Mouse (Mus musculus): Measurements from ENCODE around the gene Cog3.

The Cog3 gene

DNA sequence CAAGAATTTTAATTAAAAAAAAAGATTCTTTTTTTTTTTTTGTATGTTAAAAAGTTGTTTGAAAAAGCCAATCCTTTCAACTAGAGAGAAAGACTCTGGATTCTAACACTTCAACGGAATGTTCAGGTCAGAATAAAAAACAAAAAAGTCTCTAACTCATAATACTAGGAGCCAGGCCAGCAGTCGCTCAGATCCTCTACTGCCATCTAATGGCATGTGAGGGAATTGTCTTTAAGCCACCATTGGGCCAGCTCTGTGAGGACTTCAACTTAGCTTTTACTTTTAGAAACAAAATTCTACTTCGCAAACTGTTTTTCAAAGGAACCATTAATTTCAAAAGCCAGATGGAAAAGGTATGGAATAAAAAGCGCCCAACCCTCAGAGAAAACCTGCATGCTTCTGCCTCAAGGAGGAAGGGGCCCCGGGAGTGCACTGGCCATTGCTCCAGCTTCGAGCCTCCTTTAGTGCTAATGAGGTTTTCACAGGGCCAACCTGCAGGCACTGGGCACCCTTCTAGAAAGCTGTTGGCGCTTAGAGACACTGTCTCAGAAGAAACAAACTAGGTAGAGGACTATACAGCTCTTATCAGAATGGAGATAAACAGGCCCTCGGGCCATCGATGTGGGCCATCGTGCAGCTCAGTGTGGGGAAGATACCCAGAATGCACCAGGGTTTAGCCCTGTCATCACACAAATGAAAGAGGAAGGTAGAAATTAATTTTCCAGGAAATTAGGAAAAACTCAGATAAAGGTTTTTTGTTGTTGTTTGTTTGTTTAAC, 6.9 kb upstream of the Cog3 start:
- peak; percentile 25 to 34 for DNase-seq (ENCODE audit: low spot score in 2 of 2)

DNA sequence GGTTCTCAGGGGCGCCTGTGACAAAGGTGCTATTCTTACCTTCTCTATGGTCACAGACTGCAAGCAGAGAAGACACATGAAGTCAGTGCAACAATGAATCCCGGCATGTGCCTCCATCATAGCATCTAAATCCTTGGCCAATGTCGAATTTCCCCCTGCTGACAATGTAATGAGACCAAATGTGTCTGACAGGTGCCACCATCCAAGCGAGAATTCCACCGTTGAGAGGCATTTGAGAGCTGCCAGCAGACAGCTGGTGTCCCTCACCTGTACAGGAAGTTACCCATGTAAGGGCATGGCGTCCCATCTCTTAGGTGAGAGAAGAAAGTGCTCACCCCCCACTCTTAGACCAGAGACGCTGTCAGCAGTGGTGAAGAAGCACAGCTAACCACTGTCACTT, 4.1 kb upstream of the Cog3 start:
- DNase-seq (ENCODE audit: low spot score in 2 of 2) = no peak

DNA sequence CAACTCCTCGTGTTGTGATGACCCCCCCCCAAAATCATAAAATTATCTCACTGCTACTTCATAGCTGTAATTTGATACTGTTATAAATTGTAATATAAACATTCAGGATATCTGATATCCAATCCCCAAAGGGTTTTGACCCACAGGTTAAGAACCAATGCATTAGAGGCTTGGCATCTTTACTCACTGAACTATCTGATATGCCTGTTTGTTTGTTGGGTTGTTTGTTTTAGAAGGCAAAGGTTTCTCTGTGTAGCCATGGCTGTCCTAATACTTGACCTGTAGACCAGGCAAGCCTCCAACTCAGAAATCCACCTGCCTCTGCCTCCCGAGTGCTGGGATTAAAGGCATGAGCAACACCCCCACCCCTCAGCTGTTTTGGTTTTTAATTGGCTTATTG, 3.5 kb upstream of the Cog3 start:
- no peak for DNase-seq (ENCODE audit: low spot score in 2 of 2)

DNA sequence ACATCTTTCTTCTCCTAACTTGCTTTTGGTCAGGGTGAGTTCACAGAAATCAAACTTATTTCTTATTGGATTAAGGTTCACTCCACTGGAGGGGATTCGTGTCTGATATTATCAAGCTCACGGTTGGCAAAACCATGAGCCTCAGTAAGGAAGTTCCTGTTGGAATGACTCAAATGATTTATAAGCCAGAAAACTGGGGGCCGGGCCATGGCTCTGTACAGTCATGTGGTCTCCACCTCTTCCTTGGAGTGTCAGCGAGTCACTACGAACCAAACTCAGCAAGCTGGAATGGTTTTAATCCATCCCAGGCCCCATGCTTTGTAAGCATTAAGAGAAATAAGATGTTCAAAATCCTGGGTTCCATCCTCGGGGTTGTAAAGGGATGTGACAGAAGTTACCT, 2.7 kb upstream of the Cog3 start:
- no peak for DNase-seq (ENCODE audit: low spot score in 2 of 2)

DNA sequence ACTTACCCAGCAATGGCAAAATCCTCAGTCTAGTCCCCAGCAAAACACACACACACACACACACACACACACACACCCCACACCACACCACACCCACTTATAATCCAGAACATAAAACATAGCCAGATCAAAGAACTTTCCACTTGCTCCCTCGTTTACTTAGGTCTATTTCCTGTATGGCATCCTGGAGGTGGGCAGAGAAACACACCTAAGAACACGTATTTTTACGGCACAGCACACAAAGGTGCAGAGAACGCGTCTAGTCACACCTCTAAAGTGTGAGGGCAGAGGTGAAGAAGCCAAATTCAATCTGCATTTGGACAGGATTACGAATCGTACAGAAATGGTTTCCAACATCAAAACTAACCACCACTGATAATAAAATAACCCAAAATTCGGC, 1.1 kb downstream of the Cog3 start:
- DNase-seq (ENCODE audit: low spot score in 2 of 2) = no peak

DNA sequence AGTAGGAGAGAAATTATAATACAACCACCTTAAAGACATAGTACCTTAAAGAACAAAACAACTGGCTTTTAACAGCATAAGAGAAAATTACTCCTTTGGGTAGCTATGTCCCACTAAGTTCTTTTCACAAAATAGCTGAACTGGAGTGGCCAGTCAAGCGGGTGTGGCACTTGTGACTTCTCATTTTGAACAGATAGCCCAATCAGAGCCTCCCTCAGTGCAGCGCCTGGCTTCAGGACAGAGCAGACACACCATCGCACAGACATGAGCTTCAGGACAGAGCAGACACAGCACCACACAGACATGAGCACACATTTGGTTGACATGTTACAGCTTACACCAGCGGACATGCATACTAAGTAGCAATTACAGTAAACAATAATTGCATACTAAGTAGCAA, 3.3 kb downstream of the Cog3 start:
- DNase-seq (ENCODE audit: low spot score in 2 of 2) = peak in 1 of 2 experiments; percentile 21

DNA sequence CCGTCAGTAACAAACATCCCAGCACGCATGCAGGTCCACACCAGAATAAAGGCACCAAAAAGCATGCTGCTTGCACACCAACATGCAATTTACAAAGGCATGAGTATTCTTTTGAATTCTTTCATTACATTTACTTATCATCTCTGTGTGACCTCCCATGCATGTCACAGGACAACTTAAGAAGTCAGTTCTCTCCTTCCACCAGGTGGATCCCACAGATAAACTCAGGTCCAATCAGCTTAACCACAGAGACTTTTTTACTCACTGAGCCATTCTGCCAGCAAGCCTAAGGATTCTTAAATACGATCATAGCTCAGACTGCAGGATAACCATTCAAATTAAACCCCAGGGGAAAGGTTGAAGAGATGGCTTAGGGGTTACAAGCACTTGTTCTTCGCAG, 5.2 kb downstream of the Cog3 start:
- peak in 1 of 2 experiments; percentile 37 for DNase-seq (ENCODE audit: low spot score in 2 of 2)

DNA sequence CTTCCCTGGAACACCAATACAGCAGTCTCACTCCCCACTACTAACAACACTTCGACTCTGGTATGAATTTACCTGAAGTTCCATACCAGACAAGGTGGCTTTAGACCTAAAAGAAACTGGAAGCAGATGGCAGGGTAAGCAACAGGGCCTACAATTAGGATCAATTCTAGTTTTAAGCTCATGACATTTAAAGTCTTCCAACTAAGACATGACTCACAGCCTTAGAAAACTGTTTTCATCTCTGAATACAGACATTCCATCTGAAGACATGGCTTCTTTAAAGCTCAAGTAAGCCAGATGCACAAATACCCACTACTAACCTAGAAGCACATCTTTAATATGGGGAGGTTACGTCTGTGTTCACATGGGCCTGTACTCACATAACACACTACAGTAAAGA, 6.4 kb downstream of the Cog3 start:
- no peak for DNase-seq (ENCODE audit: low spot score in 2 of 2)

DNA sequence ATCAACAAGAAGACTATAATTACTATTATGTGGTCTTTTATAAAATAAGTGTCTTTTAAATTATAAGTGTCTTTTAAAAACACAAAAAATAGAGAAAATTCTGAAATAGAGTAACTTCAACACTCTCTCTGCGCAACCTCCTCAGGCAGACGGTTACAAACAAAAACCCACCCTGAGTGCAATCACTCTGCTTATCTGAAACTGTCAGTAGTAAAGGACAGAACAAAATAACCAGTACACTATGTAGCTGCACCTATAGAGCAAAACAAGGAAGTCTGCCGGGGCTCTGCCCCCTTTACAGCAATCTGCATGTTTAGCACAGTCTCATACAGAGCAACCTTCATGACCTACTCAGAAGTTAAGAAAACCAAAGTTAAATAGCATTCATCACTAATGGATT, 12.4 kb downstream of the Cog3 start:
- no peak for DNase-seq (ENCODE audit: low spot score in 2 of 2)

DNA sequence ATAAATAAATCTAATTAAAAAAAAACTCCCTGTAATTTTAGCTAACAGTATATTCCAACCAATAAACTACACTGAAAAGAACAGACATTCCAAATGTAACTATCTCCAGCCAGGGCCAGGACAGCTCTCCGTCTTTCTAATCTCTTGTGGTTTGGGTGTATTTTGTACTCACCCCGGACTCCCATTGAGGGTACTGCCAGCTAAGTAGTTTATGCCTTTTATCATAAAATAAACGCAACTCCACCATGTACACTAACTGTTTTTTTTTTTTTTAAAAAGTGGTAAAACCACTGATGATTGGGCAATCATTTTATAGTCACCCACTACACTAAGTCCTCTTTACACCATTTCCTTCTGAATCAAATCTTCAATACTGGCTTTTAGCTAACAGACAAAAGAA, 18.7 kb downstream of the Cog3 start:
- no peak for DNase-seq (ENCODE audit: low spot score in 2 of 2)

DNA sequence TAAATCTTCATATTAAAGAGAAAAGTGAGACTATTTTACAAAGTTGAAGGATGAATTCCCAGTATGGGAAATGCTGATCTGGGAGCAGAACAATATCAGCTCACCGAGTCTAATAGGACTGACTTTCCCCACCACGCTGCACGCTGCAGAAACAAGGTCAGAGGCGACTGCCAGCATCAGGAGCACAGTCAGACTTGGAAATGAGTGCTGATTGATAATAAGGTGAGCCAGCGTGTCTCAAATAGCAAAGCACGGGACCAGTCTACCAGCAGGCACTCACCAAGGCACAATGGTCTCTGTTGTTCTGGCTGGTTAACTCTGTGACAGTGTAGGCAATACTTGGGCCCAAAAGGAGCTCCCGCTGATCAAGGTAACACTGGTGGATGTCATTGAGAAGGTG, 21.7 kb downstream of the Cog3 start:
- DNase-seq (ENCODE audit: low spot score in 2 of 2) = no peak

DNA sequence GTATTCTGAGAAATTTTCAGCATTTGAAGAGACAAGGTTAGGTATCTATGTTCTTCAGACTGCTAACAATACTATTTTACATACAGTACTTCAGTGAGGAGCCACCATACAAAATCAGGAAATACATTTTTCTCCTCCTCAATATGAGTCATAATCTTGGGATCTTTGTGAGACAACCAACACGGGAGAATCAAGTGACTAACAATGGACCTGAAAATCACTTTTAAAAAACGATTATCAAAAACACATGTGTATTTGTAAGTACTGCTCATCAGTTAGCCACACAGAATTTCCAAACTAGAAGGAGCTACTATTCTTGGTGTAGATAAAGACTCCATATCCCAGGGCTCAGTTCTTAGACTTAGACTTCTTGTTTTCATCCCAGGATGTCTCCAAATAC, 23.0 kb downstream of the Cog3 start:
- DNase-seq (ENCODE audit: low spot score in 2 of 2) = no peak

DNA sequence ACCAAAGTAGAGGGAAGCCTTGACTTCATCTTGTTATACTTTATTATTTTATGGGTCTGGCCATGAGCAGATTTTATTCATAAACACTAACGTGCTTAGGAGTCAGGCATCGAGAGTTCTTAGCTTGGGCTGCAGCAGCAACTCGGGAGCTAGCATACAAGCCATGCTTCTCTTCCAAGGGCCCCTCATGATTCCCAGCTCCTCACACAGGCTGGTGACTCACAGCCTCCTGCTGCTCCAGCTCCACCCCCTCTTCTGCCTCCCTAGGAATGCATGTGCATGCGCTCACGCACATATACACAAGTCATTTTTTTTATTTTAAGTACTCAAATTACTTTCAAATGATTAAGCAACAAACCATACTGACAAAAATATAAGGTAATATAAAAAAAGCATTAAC, 26.2 kb downstream of the Cog3 start:
- no peak for DNase-seq (ENCODE audit: low spot score in 2 of 2)

DNA sequence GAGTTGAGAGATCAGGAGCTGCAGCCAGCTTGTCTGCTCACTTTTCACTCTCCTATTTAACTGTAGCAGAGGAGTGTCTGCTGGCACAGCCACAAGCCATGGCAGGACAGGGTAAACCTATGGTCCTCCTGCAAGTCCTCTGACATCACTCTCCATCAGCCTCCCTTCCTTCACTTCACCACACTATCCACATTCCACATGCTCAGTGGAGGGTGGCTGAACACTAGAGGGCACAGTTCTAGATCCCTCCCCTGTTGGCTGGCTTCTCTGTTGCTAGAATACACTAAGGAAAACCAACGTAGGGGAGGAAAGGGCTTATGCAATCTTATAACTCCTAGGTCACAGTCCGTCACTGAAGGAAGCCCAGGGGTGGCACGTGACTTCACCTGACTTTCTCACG, 27.3 kb downstream of the Cog3 start:
- DNase-seq (ENCODE audit: low spot score in 2 of 2) = no peak

DNA sequence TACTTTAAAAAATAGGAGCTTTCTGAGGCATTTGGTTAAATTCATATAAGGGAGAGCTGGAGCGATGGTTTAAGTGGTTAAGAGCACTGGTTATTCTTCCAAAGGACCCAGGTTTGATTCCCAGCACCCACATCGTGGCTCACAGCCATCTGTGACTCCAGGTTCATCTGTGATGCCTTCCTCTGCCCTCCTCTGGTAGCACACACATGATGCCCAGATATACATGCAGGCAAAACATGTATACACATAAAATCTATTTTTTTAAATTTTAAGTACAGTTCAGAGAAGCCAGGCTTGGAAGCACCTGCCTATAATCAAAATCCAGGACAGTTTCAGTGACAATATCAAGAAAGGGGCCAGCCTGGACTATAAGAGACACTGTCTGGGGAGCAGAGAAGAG, 31.5 kb downstream of the Cog3 start:
- no peak for DNase-seq (ENCODE audit: low spot score in 2 of 2)

DNA sequence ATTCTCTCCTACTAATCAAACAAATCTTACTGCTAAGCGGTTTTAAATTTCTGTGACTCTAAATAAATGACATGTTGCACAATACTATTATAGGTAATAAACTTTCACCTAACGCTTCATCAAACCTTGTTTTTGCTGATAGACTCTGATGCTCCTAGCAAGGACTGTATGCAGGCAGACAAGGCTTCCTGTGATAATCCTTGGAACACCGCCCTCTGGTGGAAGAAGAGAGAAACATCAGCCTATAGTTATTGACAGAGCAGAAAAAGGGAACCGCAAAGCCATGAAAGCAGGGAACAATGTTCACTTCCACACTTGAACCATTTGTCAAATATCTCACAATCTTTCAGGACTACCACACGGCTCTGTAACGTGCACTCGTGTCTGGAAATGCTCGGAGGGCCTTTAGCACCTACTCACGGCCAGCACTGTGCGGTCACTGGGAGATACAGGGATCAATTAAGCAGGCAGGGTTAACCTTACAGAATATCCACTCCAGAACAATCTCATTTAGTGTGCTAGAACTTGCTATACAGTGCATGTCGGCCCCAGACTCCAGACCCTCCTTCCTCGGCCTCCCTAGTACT, 32.2 kb downstream of the Cog3 start:
- DNase-seq (ENCODE audit: low spot score in 2 of 2) = peak; percentile 23 to 56

DNA sequence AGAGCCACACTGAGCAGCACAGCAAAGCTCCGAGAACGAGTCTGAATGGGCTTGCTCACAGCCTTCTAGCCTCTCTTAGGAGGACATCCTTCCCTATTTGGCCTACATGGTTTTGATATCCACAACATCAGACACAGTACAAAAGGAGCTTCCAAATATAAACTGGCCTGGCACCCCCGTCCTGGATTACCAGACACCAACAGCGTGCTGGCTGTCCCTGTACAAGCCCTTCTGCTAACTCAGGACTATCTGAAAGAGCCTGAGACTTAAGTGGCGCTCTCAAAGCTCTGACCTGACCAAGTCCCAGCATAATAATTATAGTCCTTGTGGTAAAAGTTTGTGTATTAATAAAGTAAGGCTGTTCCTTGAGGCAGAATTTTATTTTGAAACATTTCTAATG, 34.2 kb downstream of the Cog3 start:
- DNase-seq (ENCODE audit: low spot score in 2 of 2) = no peak

DNA sequence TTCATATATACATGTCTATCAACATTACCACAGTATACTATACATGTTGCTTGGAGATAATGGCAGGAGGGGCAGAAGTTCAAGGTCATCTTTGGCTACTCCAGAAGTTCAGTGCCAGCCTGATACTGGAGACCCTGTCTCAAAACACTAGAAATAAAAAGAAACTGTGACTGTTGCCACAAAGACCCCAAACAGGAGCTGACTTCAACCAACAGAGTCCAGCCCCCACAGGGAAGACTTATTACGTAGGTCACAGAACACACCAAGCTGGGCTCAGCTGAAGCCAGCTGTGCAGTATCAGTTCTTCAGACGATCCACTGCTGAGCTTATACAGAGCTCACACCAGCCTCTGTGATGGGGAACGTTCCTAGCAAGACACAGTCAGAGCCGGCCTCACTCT, 37.9 kb downstream of the Cog3 start:
- DNase-seq (ENCODE audit: low spot score in 2 of 2) = no peak

DNA sequence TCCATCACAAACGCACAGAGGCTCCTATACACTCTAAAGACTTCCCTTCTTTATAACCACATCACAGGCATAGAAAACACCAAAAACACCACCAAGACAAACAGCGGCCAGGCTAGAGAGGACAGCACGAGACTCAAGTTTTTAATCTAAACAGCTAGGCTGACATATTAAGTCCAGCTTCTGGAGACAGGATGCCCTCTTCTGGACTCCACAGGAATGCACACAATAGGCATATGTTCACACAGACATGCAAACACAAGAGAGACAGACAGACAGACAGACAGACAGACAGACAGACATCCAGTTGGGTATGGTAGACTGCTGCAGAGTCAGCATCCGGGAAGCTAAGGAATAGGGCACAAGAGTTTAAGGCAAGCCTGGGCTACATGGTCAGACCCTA, 40.7 kb downstream of the Cog3 start:
- no peak for DNase-seq (ENCODE audit: low spot score in 2 of 2)

DNA sequence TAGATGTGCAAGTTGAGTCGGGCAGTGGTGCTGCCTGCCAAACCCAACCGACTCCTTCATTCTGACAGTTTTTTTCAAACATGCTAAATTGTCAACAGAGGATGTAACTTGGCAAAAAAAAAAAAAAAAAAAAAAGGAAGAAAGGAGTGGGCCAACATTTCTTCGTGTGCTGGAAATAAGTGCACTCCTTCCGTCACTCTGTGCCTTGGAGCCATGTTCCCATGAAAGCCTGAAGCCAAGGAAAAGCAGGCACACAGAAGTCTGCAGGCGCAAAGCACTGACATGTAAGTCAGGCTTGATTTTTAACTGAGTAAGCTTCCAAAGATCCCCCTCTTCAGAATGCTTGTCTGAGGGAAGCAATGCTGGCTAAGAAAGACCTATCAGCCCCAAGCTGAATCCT, 41.6 kb downstream of the Cog3 start:
- DNase-seq (ENCODE audit: low spot score in 2 of 2) = no peak

DNA sequence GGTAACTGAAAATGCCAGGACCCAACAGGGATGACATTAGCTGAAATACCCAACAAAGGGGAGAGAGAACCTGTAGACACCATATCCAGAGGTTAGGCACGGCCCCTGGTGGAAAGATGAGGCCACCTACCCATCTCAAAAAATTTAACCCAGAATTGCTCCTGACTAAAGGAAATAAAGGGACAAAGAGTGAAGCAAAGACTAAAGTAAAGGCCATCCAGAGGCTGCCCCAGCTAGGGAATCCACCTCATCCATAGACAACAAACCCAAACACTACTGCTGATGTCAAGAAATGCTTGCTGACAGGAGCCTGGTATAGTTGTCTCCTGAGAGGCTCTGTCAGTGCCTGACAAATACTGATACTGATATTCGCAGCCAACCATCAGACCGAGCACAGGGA, 42.6 kb downstream of the Cog3 start:
- DNase-seq (ENCODE audit: low spot score in 2 of 2) = no peak

DNA sequence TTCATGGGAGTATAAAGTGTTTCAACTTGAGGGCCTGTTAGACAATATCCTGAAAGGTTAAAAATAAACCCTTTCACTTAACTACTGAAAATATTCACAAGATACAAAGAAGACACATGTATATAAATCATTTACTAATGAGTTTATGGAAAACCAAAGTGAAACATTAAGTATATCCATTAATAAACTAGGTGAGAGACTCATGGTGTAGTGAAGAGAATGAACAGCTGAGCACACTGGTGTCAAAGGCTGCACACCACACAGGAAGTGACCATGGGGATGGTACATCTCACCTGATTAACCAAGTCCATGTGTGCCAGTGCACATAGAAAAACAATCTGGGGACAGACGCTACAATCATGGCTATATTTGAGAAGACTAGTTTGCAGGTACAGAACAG, 45.3 kb downstream of the Cog3 start:
- no peak for DNase-seq (ENCODE audit: low spot score in 2 of 2)

DNA sequence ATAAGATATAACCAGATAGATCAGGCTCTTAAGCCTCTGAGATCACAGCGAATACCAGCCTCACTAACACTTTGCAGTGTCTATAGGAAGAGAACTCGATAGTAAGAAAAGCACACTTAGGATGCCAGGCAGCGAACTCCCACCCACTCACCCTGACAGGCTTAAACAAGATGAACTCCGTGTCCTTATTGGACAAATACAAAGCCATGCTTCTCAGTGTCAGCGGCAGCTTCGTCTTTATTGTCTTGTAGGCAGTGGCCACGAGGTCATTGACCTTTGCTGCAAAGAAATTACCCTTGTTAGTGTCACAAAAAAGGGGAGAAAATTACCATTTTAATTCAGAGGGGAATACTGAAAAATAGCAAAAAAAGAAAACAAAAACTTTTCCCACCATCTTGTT, 46.5 kb downstream of the Cog3 start:
- no peak for DNase-seq (ENCODE audit: low spot score in 2 of 2)

DNA sequence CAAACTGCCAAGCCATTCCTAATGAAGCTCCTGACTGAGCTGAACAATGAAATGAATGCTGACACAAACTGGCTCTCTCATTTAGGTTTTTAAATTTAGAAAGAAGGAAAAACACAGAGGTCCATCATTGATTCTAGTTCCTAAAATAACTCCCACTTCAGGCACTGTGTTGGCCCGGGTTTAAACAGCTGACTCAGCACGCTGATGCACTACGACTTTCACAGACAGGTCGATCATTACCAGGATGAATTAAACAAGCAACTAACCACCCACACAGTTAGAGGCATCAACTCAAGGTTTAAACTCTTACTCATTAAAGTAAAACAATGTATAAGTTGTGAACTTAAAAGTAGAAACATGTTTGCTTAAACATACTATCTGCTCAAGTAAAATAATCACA, 47.7 kb downstream of the Cog3 start:
- DNase-seq (ENCODE audit: low spot score in 2 of 2) = no peak

Data from spleen, postnatal 36 days (tissue).